Mouse (Mus musculus) forebrain, embryonic 11.5 days (tissue): Measurements from ENCODE around the gene Prss43. TPM values are rescaled to one million over a fixed set of nuclear protein-coding genes. Genes with fewer than 3 reads are reported as not detected.

Source experiments
- ATAC-seq: fragments of 200-750 bp; cut with Nextera tagmentation; replicated peaks from 2 replicates; pipeline ENCODE4 v1.8.0; 2017; ENCODE audit warnings: moderate TSS enrichment; ENCODE audit not compliant: low FRiP score
- DNase-seq: peaks from one replicate; pipeline ENCODE4 v3.0.0-alpha.2; 2017; ENCODE audit warnings: low spot score
- H3K27ac ChIP-seq: fragments of 300-500 bp; sonication (generic); 2 replicates; pipeline ENCODE4 v1.5.1; 2014; ENCODE audit warnings: low read depth, low read length
- H3K27me3 ChIP-seq: fragments of 300-500 bp; sonication (generic); 2 replicates; pipeline ENCODE4 v1.6.1; 2014; ENCODE audit warnings: mild to moderate bottlenecking, low read length, mixed read lengths; ENCODE audit not compliant: control insufficient read depth, insufficient read depth
- H3K36me3 ChIP-seq: fragments of 300-500 bp; sonication (generic); 2 replicates; pipeline ENCODE4 v1.6.1; 2014; ENCODE audit warnings: mild to moderate bottlenecking, low read length, moderate library complexity, mixed read lengths; ENCODE audit not compliant: control insufficient read depth, insufficient read depth
- H3K4me1 ChIP-seq: fragments of 300-500 bp; sonication (generic); replicated peaks from 2 replicates; pipeline ENCODE4 v1.6.1; 2014; ENCODE audit warnings: low read length, mixed read lengths; ENCODE audit not compliant: control insufficient read depth, insufficient read depth
- H3K4me2 ChIP-seq: fragments of 300-500 bp; sonication (generic); 2 replicates; pipeline ENCODE4 v1.6.1; 2014; ENCODE audit warnings: low read depth, mild to moderate bottlenecking, low read length, moderate library complexity, mixed read lengths; ENCODE audit not compliant: severe bottlenecking
- H3K4me3 ChIP-seq: fragments of 300-500 bp; sonication (generic); 2 replicates; pipeline ENCODE4 v1.5.1; 2014; ENCODE audit warnings: low read depth, low read length
- H3K9ac ChIP-seq: fragments of 300-500 bp; sonication (generic); 2 replicates; pipeline ENCODE4 v1.6.1; 2014; ENCODE audit warnings: low read length
- H3K9me3 ChIP-seq: fragments of 300-500 bp; sonication (generic); 2 replicates; pipeline ENCODE4 v1.6.1; 2016; ENCODE audit warnings: low read length, mixed read lengths; ENCODE audit not compliant: control insufficient read depth
- WGBS: fragments of 180-500 bp; shearing (Covaris S2); extraction: QIAGEN DNeasy Blood & Tissue Kit; methylation state at CpG from one replicate; pipeline ENCODE4 v1.1.7; 2014; 5-methylcytosine and 5-hydroxymethylcytosine counted together
- polyA plus RNA-seq: library from polyadenylated mRNA; unstranded; fragments of >200 nt; fragmentation: Nextera tagmentation; extraction: Ambion mirVana; gene quantifications from 2 replicates; pipeline ENCODE4 v1.2.1, GENCODE M21; 2014

Gene Prss43
- polyA plus RNA-seq, 1 experiment from 2014 or later: not detected

DNA sequence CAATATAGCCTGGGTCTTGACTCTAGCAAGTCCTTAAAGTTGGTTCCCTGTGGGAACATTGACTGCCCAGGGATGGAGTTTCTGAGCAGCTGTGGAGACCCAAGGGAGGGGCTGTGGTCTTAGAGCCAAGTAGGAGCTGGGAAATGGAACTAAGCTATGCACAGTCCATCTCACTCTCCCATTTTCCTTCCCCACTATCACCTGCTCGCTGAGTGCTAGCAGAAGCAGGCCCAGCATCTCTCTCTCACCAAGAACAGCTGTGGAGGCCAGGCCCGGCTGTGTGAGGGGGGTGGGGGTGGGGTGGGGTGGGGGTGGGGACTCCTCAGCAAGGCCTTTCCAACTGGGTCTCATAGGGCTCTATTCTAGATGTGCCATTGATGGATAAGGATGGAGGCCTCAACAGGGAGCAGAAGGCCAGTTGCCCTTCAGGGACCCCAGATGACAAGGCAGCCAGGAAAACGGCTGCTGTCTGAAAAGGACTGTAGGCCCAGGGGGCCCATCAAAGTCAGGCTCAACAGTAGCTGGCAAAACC, 48.2 kb downstream of the Prss43 start:
- H3K4me3 ChIP-seq: no peak overlapping the region
- no peak overlapping the region for H3K9ac ChIP-seq
- H3K4me2 ChIP-seq: no peak overlapping the region
- H3K27ac ChIP-seq: no peak overlapping the region
- no peaks in the 10 kb centered on the region; the same call in none of the 2 replicates for H3K4me1 ChIP-seq
- ATAC-seq (peak; percentile 38), DNase-seq (no peak)
- no peaks in the 10 kb centered on the region for H3K9me3 ChIP-seq
- peaks cover 29% of the 10 kb centered on the region for H3K27me3 ChIP-seq
- WGBS: 16% methylated on average over 3 of the region's 3 CpGs
- no peaks in the 10 kb centered on the region for H3K36me3 ChIP-seq

DNA sequence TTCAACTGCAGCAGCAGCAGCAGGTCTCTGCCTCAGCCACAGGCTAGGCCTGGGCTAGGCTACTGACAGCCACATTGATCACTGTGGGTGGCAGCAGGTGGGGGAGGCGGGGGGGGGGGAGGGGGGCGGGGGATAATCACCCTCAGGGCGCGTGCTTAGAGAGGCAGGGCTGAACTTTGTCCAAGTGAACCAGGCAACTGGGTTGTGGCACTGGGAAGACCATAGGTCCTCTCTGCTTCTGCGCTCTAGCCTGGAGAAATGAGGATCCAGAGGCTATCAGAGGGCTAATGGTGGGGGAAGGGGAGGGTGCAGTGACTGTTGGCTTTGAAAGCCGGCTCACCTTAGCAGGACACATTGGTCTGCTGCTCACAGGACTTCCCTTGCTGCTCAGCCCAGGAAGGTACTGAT, 48.8 kb downstream of the Prss43 start:
- Histone ChIP-seq H3K4me3 (no peak overlapping the region), H3K9ac (no peak overlapping the region), H3K27ac (no peak overlapping the region), H3K4me1 (peaks cover 2% of the 10 kb centered on the region), H3K9me3 (no peaks in the 10 kb centered on the region), H3K4me2 (no peak overlapping the region), H3K27me3 (peaks cover 35% of the 10 kb centered on the region), H3K36me3 (no peaks in the 10 kb centered on the region)
- no peak for DNase-seq
- 24% methylated on average over 4 of the region's 6 CpGs for WGBS
- ATAC-seq: 0 out of 2 replicates have a peak, but pooled peaks have one; percentile 47

DNA sequence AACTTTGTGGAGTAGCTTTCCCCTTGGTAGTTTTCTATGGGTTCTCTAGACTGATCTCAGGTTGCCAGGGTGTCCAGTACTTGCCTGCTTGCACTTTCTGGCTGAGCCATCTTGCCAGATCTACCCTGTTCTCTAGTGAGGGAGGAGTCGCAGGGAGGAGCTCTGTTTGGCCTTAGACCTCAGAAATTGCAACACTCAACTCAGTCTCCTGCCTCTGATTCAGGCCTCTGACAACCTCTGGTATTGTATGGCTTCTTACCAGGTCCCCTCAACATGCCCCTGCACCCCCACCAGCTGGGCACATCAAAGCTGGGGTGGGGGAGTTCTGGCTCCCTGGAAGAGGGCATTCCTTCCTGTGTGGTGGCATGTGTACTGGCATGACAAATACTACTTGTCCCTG, 50.9 kb downstream of the Prss43 start:
- Histone ChIP-seq H3K4me1 (peaks cover 3% of the 10 kb centered on the region), H3K27me3 (peaks cover 44% of the 10 kb centered on the region), H3K9me3 (no peaks in the 10 kb centered on the region), H3K36me3 (no peaks in the 10 kb centered on the region), H3K4me3 (no peak overlapping the region), H3K4me2 (no peak overlapping the region), H3K27ac (no peak overlapping the region), H3K9ac (no peak overlapping the region)
- WGBS: 85% methylated on average over 1 of the region's 1 CpGs
- DNase-seq (no peak), ATAC-seq (no peak)

DNA sequence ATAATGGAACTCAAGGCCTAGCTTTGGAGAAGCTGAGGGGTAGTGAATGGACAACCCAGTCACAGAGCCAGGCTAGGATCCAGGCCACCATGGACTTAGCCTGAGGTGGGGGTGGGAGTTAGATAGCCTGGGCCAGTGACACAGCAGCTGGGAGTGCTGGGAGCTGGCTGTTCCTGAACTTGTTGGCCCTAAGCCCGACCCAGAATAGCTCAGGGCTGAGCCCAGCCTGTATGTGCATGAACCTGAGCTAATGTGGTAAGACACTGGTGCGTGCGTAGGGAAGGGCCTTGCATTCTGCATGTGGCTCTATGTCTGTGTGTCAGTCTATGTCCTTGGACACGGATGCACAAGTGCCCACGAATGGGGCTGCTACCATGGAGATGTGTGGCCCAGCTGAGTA, 51.4 kb downstream of the Prss43 start:
- 85% methylated on average over 5 of the region's 5 CpGs for WGBS
- Histone ChIP-seq H3K9me3 (no peaks in the 10 kb centered on the region), H3K9ac (no peak overlapping the region), H3K27me3 (peaks cover 40% of the 10 kb centered on the region), H3K27ac (no peak overlapping the region), H3K4me1 (peaks cover 3% of the 10 kb centered on the region), H3K4me3 (no peak overlapping the region), H3K36me3 (no peaks in the 10 kb centered on the region), H3K4me2 (no peak overlapping the region)
- no peak for ATAC-seq
- DNase-seq: no peak

DNA sequence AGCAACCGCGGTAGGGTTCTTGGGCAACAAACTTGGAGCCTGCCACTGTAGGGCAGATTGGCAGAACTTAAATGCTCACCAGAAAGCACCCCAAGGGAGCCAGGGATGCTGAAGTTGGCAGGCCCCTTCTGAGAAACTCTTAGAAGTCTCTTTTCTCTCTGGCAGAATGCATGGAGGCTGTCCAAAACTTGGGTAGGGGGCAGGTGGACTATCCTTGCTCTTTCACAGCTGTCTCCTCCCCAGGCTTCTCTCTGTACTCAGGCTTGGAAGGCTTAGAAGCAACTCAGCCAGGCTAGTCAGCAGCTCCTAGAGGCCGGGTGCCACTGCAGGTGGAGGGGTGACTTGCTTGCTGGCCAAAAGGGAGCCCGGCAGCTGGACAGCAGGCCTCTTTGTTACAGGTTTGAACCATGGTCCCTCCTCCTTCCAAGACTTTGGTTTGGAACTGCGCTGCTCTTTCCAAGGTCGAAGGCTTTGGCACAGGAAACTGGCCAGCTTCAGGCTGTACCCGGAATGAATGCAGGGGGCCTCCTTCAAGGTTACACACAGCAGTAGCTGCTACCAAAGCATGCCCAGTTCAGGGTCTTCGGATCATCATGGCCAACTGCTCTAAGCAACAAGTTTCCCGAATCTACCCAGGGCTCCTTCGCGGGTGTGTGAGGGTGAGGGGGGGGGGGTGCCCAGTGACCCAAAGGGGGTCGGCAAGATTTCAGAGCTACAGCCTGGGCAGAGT, 52.9 kb downstream of the Prss43 start, which contains the start of gene Als2cl:
Gene Als2cl, plus strand, starts transcription at position 680 of the 730 bp plus-strand sequence.
- H3K27ac ChIP-seq: no peak within 1 kb of the TSS
- H3K9me3 ChIP-seq: no peaks in the 10 kb centered on the region
- no peaks in the 10 kb centered on the region for H3K36me3 ChIP-seq
- peaks cover 28% of the 10 kb centered on the region for H3K27me3 ChIP-seq
- peak within 1 kb of the TSS; percentile 73 for H3K4me2 ChIP-seq
- H3K4me3 ChIP-seq: peak within 1 kb of the TSS; percentile 41
- no peak for ATAC-seq
- peak within 1 kb of the TSS; percentile 32 for H3K9ac ChIP-seq
- H3K4me1 ChIP-seq: peaks cover 3% of the 10 kb centered on the region
- DNase-seq: no peak
- WGBS: 12% methylated on average over 12 of the region's 12 CpGs

DNA sequence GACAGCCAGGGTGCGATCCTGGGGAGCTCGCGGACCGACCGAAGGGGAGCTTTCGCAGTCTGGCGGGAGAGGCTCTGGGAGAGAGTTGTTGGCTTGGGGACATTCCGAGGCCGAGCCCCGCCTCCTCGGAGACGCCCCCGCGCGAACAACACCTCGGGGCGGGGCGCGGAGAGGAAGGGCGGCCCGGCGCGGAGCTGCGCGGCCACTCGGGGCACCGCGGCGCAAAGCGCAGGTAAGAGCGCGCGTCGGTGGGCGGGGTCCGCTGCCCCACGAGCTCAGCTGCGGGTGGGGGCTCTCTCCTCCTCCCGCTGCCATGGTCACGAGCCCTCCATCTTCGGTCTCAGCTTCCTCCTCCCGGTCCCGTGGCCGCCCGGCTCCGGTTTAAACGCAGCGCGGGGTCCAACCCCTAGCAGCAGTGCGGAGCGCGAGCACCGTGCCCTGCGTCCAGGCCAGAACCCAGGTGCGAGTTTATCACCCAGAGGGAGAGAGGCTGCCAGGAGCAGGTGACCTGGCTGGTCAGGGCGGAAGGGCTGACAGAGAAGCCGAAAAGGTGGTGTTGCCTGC, 53.6 kb downstream of the Prss43 start, which contains the start of gene Tmie:
Gene Tmie, minus strand, starts transcription at position 116 of the 564 bp plus-strand sequence.
- Histone ChIP-seq H3K4me2 (peak within 1 kb of the TSS; percentile 73), H3K9ac (peak within 1 kb of the TSS; percentile 32), H3K4me1 (peaks cover 3% of the 10 kb centered on the region), H3K36me3 (no peaks in the 10 kb centered on the region), H3K27ac (no peak within 1 kb of the TSS), H3K27me3 (peaks cover 28% of the 10 kb centered on the region), H3K9me3 (no peaks in the 10 kb centered on the region), H3K4me3 (peak within 1 kb of the TSS; percentile 41)
- ATAC-seq (0 out of 2 replicates have a peak, but pooled peaks have one; percentile 17), DNase-seq (peak; percentile 61)
- WGBS: under 1% methylated on average over 53 of the region's 57 CpGs

DNA sequence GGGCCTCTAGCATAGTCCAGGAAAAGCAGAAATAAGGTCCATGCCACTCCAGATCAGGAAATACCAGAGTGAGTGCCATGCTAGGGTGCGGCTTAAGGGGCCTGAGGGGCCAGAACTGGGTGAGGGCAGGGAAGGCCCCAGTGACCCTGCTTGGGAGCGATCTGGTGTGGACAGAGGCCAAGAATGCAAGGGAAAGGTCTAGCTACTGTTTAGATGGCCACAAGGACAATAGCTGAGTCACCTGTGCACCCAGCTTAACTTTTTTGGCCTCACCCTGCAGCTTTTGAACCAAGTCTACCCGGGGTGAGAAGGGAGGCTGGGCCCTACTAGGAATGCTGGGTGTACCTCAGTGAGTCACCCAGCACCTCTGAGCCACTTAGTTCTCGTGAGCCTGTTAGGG, 54.3 kb downstream of the Prss43 start:
- Histone ChIP-seq H3K36me3 (no peaks in the 10 kb centered on the region), H3K9me3 (no peaks in the 10 kb centered on the region), H3K4me2 (no peak overlapping the region), H3K27me3 (peaks cover 28% of the 10 kb centered on the region), H3K4me1 (peaks cover 3% of the 10 kb centered on the region; the same call in 1 of the 2 replicates), H3K27ac (no peak overlapping the region), H3K9ac (no peak overlapping the region), H3K4me3 (no peak overlapping the region)
- no peak for DNase-seq
- ATAC-seq: no peak
- 79% methylated on average over 4 of the region's 4 CpGs for WGBS
